Mouse (Mus musculus): ENCODE results near the gene Tril.

Tril gene

GRCm38 (mm10) chr6:53806021-53806420 lies 14.6 kb downstream of the Tril start:
- no peak for DNase-seq (ENCODE audit: low read depth)

DNA sequence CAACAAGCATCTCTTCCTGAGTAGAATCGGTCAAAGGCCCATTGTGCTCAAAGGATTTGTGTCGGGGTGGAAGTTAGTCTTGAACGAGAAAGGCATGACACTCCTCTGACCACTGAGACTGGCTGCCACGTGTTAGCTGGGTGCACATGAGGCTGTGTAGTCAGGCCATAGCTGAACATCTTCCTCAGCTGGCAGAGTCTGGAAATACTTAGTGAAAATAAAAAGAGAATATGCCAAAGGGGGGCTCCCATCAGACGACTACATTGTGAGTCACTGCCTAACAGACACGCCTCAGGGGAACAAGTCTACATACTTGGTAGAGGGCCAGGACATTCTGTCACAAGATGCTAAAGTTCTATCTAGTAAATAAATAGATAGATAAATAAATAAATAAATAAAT lies 16.5 kb downstream of the Tril start:
- DNase-seq (ENCODE audit: low read depth) = no peak

- DNase-seq (ENCODE audit: low read depth) = no peak
Observed at GRCm38 (mm10) chr6:53803551-53803950, 17.1 kb downstream of the Tril start.

DNA sequence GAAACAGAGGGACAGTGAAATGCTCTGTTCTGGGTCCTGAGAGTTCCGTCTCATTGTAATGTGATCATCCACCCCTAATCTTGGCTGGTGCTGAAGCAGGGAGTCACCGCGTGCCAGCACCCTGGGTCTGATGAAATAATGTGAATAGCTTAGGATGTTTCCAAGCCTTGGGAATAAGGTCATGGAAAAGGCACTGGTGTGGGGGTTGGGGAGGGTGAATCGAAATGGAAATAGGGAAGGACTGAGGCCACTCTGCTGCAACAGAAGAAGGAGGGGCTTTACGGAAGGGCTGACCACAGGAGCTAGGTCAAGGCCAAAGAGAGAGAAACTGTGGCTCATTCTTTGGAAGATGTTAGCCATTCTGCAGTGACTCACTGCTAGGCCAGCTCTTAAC lies 18.7 kb downstream of the Tril start:
- DNase-seq (ENCODE audit: low read depth) = no peak

- no peak for DNase-seq (ENCODE audit: low read depth)
Observed at GRCm38 (mm10) chr6:53801269-53801892, 19.2 kb downstream of the Tril start.

DNA sequence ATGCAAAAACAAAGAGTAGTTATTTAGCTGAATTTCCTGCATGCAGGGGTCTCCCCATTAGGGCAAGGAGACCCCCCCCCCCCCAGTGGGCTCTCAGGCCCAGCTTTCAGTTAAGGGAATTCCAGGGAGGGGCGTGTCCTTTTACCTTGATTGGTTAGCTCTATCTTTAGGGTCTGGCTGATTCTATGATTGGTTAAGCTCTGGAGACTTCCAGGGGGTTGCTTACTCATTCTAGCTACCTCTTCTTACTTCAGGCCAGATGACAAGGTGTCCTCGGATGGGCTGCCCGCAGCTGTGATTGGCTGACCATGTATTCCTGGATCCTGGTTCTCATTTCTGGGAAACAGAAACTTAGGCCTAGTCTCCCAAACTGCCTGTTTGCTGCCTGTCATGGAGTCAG lies 21.8 kb downstream of the Tril start:
- DNase-seq (ENCODE audit: low read depth) = no peak

- DNase-seq (ENCODE audit: low read depth) = no peak
Observed at GRCm38 (mm10) chr6:53796835-53797234, 23.8 kb downstream of the Tril start.

- DNase-seq (ENCODE audit: low read depth) = peak; percentile 30
Observed at GRCm38 (mm10) chr6:53795788-53796187, 24.8 kb downstream of the Tril start.

DNA sequence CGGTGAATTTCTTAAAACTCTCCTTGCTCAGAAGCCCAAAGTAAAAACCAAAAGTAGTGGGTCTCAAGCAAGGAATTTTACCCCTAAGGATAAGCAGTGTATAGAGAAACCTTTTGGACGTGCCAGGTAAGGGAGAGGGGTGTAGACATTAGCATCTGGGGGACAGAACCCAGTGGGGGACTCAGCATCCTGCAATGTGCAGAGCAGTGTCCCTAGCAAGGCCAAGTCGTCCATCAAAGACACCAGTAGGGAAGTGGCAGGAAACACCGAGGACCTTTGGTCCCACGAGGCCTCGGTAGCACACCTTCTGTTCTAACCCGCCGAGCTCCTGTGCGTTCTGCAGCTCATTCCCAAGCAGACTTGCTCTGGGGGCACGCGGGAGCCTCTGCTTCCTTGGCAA lies 25.6 kb downstream of the Tril start:
- no peak for DNase-seq (ENCODE audit: low read depth)

- DNase-seq (ENCODE audit: low read depth) = no peak
Observed at GRCm38 (mm10) chr6:53794323-53794971, 26.2 kb downstream of the Tril start.

DNA sequence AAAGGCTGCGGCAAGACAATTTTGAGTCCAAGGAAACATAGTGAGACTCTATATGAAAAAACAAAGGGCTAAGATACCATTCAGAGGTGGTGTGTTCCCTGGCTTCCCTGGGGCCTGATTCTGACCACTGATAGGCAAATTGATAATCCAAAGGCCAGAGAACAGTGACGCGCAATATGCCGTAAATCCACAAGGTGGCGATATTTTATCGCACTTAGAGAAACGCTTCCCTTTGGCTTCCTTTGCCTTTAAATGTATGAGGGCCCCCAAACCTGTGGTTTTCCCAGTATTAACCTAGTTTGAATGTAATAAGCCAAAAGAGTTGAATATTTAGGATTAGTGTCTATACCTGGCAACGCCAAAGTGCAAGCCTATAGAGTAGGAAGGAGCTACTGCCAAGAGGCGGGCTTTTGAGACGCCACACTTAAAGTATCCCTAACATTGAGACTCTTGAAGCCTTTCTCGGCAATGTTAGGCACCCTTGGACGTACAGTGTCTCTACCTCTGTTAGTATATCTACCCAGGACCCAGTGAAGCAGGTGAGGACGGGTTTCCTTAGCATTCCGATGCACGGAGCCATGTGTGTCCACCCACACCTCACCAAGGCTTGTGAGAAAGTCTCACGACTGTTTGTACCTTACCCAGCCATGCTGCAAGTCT lies 37.6 kb downstream of the Tril start:
- peak; percentile 55 for DNase-seq (ENCODE audit: low read depth)

- no peak for DNase-seq (ENCODE audit: low read depth)
Observed at GRCm38 (mm10) chr6:53782273-53782672, 38.4 kb downstream of the Tril start.

DNA sequence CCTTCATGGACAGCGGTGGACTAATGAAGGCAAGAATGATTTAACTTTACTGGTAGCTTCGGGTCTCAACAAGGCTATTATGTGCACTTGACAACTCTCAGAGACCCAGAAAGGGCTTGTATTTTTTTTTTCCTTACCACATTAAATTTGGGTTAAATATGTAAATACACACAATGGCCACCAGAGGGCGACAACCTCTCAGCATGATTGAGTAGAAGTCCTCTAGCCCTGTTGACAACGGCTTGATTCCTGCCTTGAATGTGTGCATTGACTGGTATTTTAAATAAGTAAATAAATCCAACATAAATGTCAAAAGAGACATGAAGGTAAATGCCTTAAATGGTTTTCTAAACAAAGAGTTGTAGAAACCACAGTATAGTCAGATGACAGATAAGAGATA lies 39.5 kb downstream of the Tril start:
- DNase-seq (ENCODE audit: low read depth) = peak; percentile 78

DNA sequence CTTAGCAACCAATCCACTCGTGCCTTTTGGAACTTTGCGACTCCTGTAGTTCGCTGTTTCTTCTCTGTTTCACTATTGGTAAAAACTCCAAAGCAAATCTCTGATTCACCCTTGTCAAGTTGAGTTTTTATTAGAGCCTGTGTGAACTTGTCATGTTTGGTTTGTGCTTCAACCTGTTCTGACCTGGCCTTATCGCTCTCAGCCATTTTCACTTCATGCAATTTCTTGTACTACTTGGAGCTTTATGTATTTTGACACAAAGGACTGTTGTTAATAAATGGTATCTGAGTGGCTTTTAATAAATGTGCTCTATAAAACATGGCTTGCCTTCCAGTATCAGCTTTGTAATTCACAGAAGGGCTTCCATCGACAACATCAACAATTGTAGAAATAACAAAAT lies 40.6 kb downstream of the Tril start:
- no peak for DNase-seq (ENCODE audit: low read depth)

DNA sequence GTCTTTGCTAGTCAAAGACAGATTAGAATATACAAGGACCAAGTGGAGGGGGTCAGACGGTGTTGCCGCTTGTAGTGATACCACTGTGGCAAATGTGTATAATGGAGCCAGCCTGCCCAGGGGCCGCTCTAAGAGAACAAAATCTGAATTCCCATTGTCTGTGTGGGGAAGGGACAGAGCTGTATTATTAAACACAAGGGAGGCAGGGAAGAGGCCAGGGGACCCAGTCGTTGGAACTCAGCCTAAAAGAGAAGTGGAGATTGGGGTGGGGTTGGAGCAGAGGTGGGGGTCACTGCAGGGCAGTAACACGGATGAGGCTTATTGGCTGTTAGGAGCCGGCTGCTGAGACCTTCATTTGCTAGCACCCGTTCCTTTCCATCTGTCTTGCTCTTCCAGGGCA lies 41.1 kb downstream of the Tril start:
- no peak for DNase-seq (ENCODE audit: low read depth)

GRCm38 (mm10) chr6:53778424-53778955 lies 42.1 kb downstream of the Tril start:
- DNase-seq (ENCODE audit: low read depth) = no peak

GRCm38 (mm10) chr6:53768275-53768674 lies 52.4 kb downstream of the Tril start:
- no peak for DNase-seq (ENCODE audit: low read depth)

- no peak for DNase-seq (ENCODE audit: low read depth)
Observed at GRCm38 (mm10) chr6:53766243-53766915, 54.3 kb downstream of the Tril start.

DNA sequence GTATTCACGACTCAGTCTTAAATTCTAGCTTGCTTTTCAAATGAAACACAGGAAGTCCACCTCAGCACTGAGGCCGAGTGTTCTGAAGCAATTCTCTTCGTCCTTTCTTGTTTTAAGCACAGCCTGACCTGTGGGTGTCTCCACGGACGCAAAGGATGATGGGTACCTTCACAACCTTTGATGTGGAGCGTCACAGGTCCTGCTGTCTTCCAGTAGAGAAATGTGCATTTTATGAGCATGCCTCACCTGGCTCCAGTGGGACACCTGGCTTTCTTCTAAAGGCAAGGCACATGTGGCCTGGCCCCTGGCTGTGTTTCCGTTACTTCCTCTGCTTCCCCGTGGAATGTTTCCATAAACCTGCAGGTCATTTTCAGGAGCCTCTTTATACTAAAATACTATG lies 54.9 kb downstream of the Tril start:
- no peak for DNase-seq (ENCODE audit: low read depth)

Data from induced T-regulatory cell, adult 2 months (primary cell).